ENCODE assay signal across 12 mouse cellular contexts in the genomic region with DNA sequence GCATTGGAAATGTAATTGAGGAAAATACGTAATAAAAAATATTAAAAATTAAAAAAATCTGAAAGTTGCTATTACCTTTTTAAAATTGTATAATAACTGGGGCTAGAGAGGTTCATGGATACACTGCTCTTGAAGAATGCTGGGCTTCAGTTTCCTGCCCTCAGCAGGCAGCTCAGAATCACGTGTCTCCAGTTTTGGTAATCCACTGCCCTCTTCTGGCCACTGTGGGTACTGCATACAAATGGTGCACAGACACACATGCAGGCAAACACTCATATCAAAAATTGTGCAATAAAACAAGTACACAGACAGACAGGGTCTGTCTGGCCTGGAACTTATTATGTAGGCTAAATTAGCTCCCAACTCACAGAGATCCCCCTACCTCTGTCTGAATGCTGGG. TPM values are rescaled to one million over a fixed set of nuclear protein-coding genes. Genes with fewer than 3 reads are reported as not detected.
A peak's percentile ranks its signal among the peaks of the same experiment; 100 is the strongest.
DNase-seq lines count a peak whose midpoint lies in the region; ATAC-seq and TF ChIP-seq lines count a peak whose summit lies in the region.
"Had no signal": no experiment of that assay in that cellular context is flagged by ENCODE, and none has a peak within 500 bp of the region (broad histone marks: within the 10 kb centered on the region; RNA-seq: fewer than 3 reads in every experiment).

No protein-coding gene starts in this region.

- no peak overlapping the region for H3K4me3 ChIP-seq in heart, postnatal 0 days (ENCODE audit: low read depth, low read length)
- H3K4me3 ChIP-seq in testis, adult 2 months (ENCODE audit: control insufficient read depth, low read depth, low read length), result no peak overlapping the region
- H3K4me3 ChIP-seq: forebrain, embryonic 12.5 days; liver, embryonic 13.5 days had no signal

- TF ChIP-seq POLR2A in testis, adult 2 months (IDR thresholded peaks at IDR 0.05; ENCODE audit: control insufficient read depth, low read depth, low read length), result no peak

- H3K9me3 ChIP-seq in heart, postnatal 0 days (replicated peaks; ENCODE audit: control insufficient read depth, low read length), result peaks cover 20% of the 10 kb centered on the region

- 62% methylated on average over 2 of the region's 2 CpGs for WGBS in heart, postnatal 0 days

- DNase-seq in heart, postnatal 0 days (ENCODE audit: low spot score), result no peak
- no peak for DNase-seq in heart, postnatal 10 days
- no peak for DNase-seq in testis, postnatal 10 days (ENCODE audit: low spot score)
- DNase-seq in c-Kit-negative CD71-positive TER-119-positive erythroid progenitor cells, embryonic 14.5 days (ENCODE audit: low read depth, low spot score), result peak; percentile 52
- peak; percentile 55 for DNase-seq in testis, postnatal 14 days (ENCODE audit: low spot score)
- no peak for DNase-seq in frontal cortex, postnatal 36 days (ENCODE audit: low spot score in 2 of 2)
- DNase-seq in gastrocnemius, postnatal 10 days, result no peak
- DNase-seq: liver, embryonic 13.5 days had no signal

- intact Hi-C loops in heart, postnatal 10 days (cut with DNase I), result no loop called here

- no peak for ATAC-seq in heart, postnatal 0 days (ENCODE audit: insufficient read depth, low read depth)

- no peak for TF ChIP-seq EP300 in heart, postnatal 0 days (IDR thresholded peaks at IDR 0.05; ENCODE audit: low read depth)

- no peaks in the 10 kb centered on the region for H3K4me1 ChIP-seq in heart, postnatal 0 days (ENCODE audit: control insufficient read depth, insufficient read depth)
- H3K4me1 ChIP-seq in testis, adult 2 months (ENCODE audit: control insufficient read depth, insufficient read depth, low read length), result peaks cover 3% of the 10 kb centered on the region
- H3K4me1 ChIP-seq: liver, embryonic 13.5 days had no signal

- TF ChIP-seq CTCF in heart, postnatal 0 days (IDR thresholded peaks at IDR 0.05; ENCODE audit: low read depth), result peak; percentile 39
- peak; percentile 86; the same call in 1 of the 2 replicates for TF ChIP-seq CTCF in testis, adult 2 months (IDR thresholded peaks at IDR 0.05; ENCODE audit: control insufficient read depth, insufficient read depth, insufficient replicate concordance, low read depth, low read length)

- peaks cover 16% of the 10 kb centered on the region; the same call in 1 of the 2 replicates for H3K27me3 ChIP-seq in heart, postnatal 0 days (ENCODE audit: control insufficient read depth, insufficient read depth, low read length)
- H3K27me3 ChIP-seq in testis, adult 2 months (ENCODE audit: control insufficient read depth, insufficient read depth, low read length), result no peaks in the 10 kb centered on the region

- no peaks in the 10 kb centered on the region for H3K36me3 ChIP-seq in heart, postnatal 0 days (replicated peaks; ENCODE audit: control insufficient read depth, insufficient read depth, low read length)
- H3K36me3 ChIP-seq in testis, adult 2 months (ENCODE audit: control insufficient read depth, insufficient read depth, low read length), result no peaks in the 10 kb centered on the region
- H3K36me3 ChIP-seq: forebrain, embryonic 12.5 days; liver, embryonic 13.5 days had no signal

- no peak overlapping the region for H3K9ac ChIP-seq in heart, postnatal 0 days (replicated peaks; ENCODE audit: low read depth, low read length)
- H3K9ac ChIP-seq: forebrain, embryonic 12.5 days; liver, embryonic 13.5 days had no signal

- no peak overlapping the region for H3K4me2 ChIP-seq in heart, postnatal 0 days (ENCODE audit: low read depth, low read length)
- H3K4me2 ChIP-seq: forebrain, embryonic 12.5 days; liver, embryonic 13.5 days had no signal

- no peak overlapping the region for H3K27ac ChIP-seq in heart, postnatal 0 days (ENCODE audit: low read depth)
- H3K27ac ChIP-seq in testis, adult 2 months (ENCODE audit: control insufficient read depth, insufficient read depth, low read depth, low read length), result no peak overlapping the region
- H3K27ac ChIP-seq: forebrain, embryonic 12.5 days; liver, embryonic 13.5 days had no signal

RNA-seq across cellular contexts. Expression of a gene that starts 21.3 kb away (rescaled TPM):
- 13.8 and 26.7 TPM in 2 replicates for total RNA-seq in heart, postnatal 0 days (2014; rRNA removed; ENCODE audit: low replicate concordance)
- polyA plus RNA-seq in heart, postnatal 0 days (2015; fragmentation: Nextera tagmentation; extraction: Ambion mirVana), result 17.7 and 20.2 TPM in 2 replicates
- 10 to 100 TPM; 19.6 to 20.1 TPM for total RNA-seq in heart, postnatal 10 days (2021)
- polyA plus RNA-seq in testis, adult 2 months (2012; rRNA removed), result 3.3 and 4.1 TPM in 2 replicates
- total RNA-seq in gastrocnemius, postnatal 10 days (2021), result 10 to 100 TPM in 1 of 2 experiments, 1 to 10 TPM in 1; 9.3 to 10.7 TPM

RNA-seq across cellular contexts. Expression of a gene that starts 21.4 kb away (rescaled TPM):
- not detected in 2 replicates for total RNA-seq in heart, postnatal 0 days (2014; rRNA removed; ENCODE audit: low replicate concordance)
- not detected in 2 replicates for polyA plus RNA-seq in heart, postnatal 0 days (2015; fragmentation: Nextera tagmentation; extraction: Ambion mirVana)
- total RNA-seq in heart, postnatal 10 days (2021), result not detected
- 0.18 and 0.51 TPM in 2 replicates for polyA plus RNA-seq in testis, adult 2 months (2012; rRNA removed)
- total RNA-seq in gastrocnemius, postnatal 10 days (2021), result not detected
- polyA plus RNA-seq: heart, embryonic 16.5 days; liver, embryonic 13.5 days; stomach, embryonic 14.5 days had no signal

Comparison
In these comparisons a context has a peak if more than half of its experiments do, and no peak if none do; other contexts are left out.
1. DNase-seq: peak in c-Kit-negative CD71-positive TER-119-positive erythroid progenitor cells, embryonic 14.5 days (single experiment) and testis, postnatal 14 days (single experiment); none in heart, postnatal 0 days (single experiment), heart, postnatal 10 days (0 of 2), testis, postnatal 10 days (single experiment), frontal cortex, postnatal 36 days (0 of 2) and gastrocnemius, postnatal 10 days (single experiment).